Mouse (Mus musculus) embryo, embryonic 11 days (tissue): ENCODE measurements at regions not wholly inside any gene's neighbourhood (a gene's known extent, or its start where the extent isn't known, plus 50 kb on each side); places are given as distances from the start of the nearest gene placed in this dataset.

Source experiments
- DNase-seq: peaks from one replicate; pipeline ENCODE4 v3.0.0-alpha.2; 2015

GRCm38 (mm10) chr19:35278395-35278794 lies 356.2 kb downstream of the Kif20b start:
- no peak for DNase-seq

- DNase-seq: no peak
These were observed 360.8 kb downstream of the Kif20b start for GRCm38 (mm10) chr19:35282775-35283447.

DNA sequence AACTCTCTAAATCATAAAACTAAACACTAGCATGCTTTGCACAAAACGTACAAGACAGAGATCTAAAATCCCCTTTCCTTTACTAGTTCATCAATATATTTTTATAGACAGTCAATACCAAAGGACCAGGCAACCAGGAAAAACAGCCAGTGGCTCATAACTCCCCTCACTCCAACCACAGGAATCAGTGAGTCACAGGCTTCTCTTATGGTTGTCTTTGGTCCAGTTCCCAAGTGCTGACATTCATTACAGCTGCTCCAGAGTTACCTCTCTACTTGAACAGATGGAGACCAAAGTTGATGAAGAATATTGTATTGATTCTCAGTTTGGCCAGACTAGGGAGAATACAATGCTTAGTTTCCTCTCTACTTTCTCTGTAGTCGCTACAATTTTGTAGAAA lies 376.7 kb downstream of the Kif20b start:
- DNase-seq: no peak

DNA sequence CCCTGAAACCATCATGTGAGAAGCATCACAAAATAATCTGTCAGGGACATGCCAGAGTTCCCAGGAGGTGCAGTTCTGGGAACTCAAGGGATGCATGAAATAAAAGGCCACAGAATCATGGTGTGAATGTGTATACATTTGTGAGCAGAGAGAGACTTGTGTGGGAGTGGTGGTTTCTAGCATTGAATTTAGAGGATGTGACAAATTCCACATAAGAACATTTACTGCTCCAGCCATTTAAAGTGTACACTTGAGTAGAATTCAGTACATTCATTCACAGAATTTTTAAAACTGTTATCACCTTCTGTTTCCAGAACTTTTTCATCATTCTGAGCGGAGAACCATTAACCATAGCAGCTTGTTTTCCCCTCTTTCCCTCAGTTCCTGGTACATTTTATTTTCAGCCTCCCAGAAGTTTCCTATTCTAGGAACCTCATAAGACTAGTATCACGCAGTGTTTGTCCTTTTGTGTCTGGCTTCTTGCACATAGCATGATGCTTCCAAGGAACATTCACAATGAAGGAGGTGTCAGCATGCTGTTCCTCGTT lies 380.6 kb downstream of the Kif20b start:
- DNase-seq: no peak
